Mouse (Mus musculus): ENCODE data around the gene Gemin7. TPM values are rescaled to one million over a fixed set of nuclear protein-coding genes. Genes with fewer than 3 reads are reported as not detected.

Gene Gemin7
- total and polyA plus RNA-seq, 2 experiments from 2014 or later: 38.2 to 148 TPM

- Histone ChIP-seq H3K27me3 (ENCODE audit: insufficient read depth, low read length) (peaks cover 17% of the 10 kb centered on the region), H3K9me3 (ENCODE audit: low read length) (no peaks in the 10 kb centered on the region), H3K9ac (no peak overlapping the region), H3K4me1 (ENCODE audit: insufficient read depth) (peaks cover 3% of the 10 kb centered on the region; the same call in 1 of the 2 replicates), H3K4me3 (ENCODE audit: low read depth, low read length) (no peak overlapping the region), H3K36me3 (ENCODE audit: insufficient read depth) (peaks cover 26% of the 10 kb centered on the region), H3K27ac (ENCODE audit: low read depth, low read length) (no peak overlapping the region), H3K4me2 (ENCODE audit: low read depth) (no peak overlapping the region)
- ATAC-seq: no peak
- 71% methylated on average over 4 of the region's 4 CpGs for WGBS
- no peak for DNase-seq
- TF ChIP-seq CTCF (IDR thresholded peaks at IDR 0.05; ENCODE audit: low read depth): no peak
These were observed 1.0 kb upstream of the Gemin7 start for GRCm38 (mm10) chr7:19578436-19578835.

GRCm38 (mm10) chr7:19577877-19578414 lies 551 bp upstream of the Gemin7 start:
- peak overlapping the region; percentile 50; the same call in 1 of the 2 replicates for H3K4me2 ChIP-seq (ENCODE audit: low read depth)
- no peak for DNase-seq
- H3K9ac ChIP-seq: no peak overlapping the region
- H3K4me3 ChIP-seq (ENCODE audit: low read depth, low read length): peak overlapping the region; percentile 31
- peaks cover 22% of the 10 kb centered on the region for H3K36me3 ChIP-seq (ENCODE audit: insufficient read depth)
- WGBS: 28% methylated on average over 9 of the region's 10 CpGs
- no peak overlapping the region for H3K27ac ChIP-seq (ENCODE audit: low read depth, low read length)
- no peak for TF ChIP-seq CTCF (IDR thresholded peaks at IDR 0.05; ENCODE audit: low read depth)
- peaks cover 17% of the 10 kb centered on the region for H3K27me3 ChIP-seq (ENCODE audit: insufficient read depth, low read length)
- H3K4me1 ChIP-seq (ENCODE audit: insufficient read depth): peaks cover 3% of the 10 kb centered on the region; the same call in 1 of the 2 replicates
- H3K9me3 ChIP-seq (ENCODE audit: low read length): no peaks in the 10 kb centered on the region
- no peak for ATAC-seq

DNA sequence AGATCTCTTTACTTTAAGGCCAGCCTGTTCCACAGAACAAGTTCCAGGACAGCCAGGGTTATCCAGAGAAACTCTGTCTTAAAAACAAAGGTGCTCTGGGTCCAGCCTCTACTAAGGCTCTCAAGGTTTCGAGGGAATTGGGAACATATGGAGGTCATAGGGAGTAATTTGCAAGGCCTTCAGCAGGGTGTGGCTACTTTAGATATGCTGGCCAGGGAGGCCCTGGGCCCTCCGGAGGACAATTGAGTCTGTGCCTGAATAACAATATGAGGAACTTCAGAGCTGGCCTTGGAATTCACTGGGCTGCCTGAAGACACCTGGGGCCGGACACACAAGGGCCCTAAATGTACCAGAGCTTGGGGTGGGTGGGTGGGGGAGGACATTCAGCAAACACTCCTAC lies 1.8 kb downstream of the Gemin7 start:
- Histone ChIP-seq H3K4me2 (ENCODE audit: low read depth) (no peak overlapping the region), H3K4me3 (ENCODE audit: low read depth, low read length) (no peak overlapping the region), H3K9me3 (ENCODE audit: low read length) (no peaks in the 10 kb centered on the region), H3K36me3 (ENCODE audit: insufficient read depth) (0 out of 2 replicates have a peak, but pooled peaks cover 2% of the 10 kb centered on the region), H3K27ac (ENCODE audit: low read depth, low read length) (no peak overlapping the region), H3K27me3 (ENCODE audit: insufficient read depth, low read length) (peaks cover 17% of the 10 kb centered on the region), H3K9ac (no peak overlapping the region), H3K4me1 (ENCODE audit: insufficient read depth) (peaks cover 3% of the 10 kb centered on the region; the same call in 1 of the 2 replicates)
- ATAC-seq: no peak
- DNase-seq: no peak
- WGBS: 65% methylated on average over 3 of the region's 3 CpGs
- no peak for TF ChIP-seq CTCF (IDR thresholded peaks at IDR 0.05; ENCODE audit: low read depth)

- H3K9ac ChIP-seq: peak overlapping the region; percentile 68
- no peak for DNase-seq
- H3K9me3 ChIP-seq (ENCODE audit: low read length): no peaks in the 10 kb centered on the region
- 20% methylated on average over 16 of the region's 16 CpGs for WGBS
- H3K27ac ChIP-seq (ENCODE audit: low read depth, low read length): peak overlapping the region; percentile 66; the same call in 1 of the 2 replicates
- H3K4me2 ChIP-seq (ENCODE audit: low read depth): peak overlapping the region; percentile 83
- peaks cover 17% of the 10 kb centered on the region for H3K27me3 ChIP-seq (ENCODE audit: insufficient read depth, low read length)
- peaks cover 3% of the 10 kb centered on the region; the same call in 1 of the 2 replicates for H3K4me1 ChIP-seq (ENCODE audit: insufficient read depth)
- peaks cover 12% of the 10 kb centered on the region for H3K36me3 ChIP-seq (ENCODE audit: insufficient read depth)
- TF ChIP-seq CTCF (IDR thresholded peaks at IDR 0.05; ENCODE audit: low read depth): no peak
- ATAC-seq: no peak
- peak overlapping the region; percentile 74 for H3K4me3 ChIP-seq (ENCODE audit: low read depth, low read length)
These were observed 3.6 kb downstream of the Gemin7 start for GRCm38 (mm10) chr7:19573776-19574140.

DNA sequence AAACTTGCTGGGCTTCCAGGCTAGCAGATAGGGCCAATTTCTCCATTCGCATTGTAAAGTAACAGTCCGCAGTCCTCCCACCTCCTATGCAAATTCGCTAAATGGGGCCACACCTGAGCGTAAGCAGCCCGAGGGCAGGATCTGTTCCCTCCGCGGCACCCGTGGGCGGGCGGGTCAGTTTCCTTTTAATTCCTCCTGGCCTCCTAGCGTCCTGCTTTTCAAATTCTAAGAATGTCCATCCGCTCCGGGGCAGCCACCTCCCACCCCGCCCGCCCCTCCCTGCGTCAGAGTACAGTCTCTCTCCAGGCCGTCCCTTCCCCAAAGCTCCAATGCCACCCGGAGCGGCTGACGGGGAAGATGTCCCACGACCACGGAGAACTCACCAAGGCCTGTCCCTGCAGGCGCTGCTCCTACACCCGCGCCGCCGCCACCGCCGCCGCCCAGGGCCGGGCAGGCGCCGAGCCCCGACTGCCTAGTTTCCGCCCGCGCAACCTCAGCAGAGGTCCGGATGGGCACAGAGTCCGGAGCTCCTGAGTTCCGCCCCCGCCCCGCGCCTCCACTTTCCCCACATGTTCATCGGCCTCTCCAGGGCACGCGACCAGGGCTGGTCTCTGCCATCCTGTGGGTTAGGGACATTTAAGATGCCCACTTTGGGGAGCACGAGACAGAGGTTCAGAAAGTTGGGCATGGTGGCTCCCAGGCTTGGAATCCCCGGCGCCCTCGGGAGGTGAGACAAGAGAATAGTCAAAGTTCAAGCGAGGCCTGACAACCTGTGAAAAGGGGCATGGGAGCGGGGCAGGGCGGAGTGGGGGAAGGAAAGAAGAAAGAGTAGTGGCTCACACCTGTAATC lies 4.2 kb downstream of the Gemin7 start:
- Histone ChIP-seq H3K4me2 (ENCODE audit: low read depth) (peak overlapping the region; percentile 83), H3K27ac (ENCODE audit: low read depth, low read length) (peak overlapping the region; percentile 66), H3K27me3 (ENCODE audit: insufficient read depth, low read length) (peaks cover 14% of the 10 kb centered on the region), H3K36me3 (ENCODE audit: insufficient read depth) (peaks cover 15% of the 10 kb centered on the region), H3K9me3 (ENCODE audit: low read length) (no peaks in the 10 kb centered on the region), H3K4me1 (ENCODE audit: insufficient read depth) (peaks cover 3% of the 10 kb centered on the region; the same call in 1 of the 2 replicates), H3K9ac (peak overlapping the region; percentile 68), H3K4me3 (ENCODE audit: low read depth, low read length) (peak overlapping the region; percentile 74)
- DNase-seq: peak; percentile 84
- 2% methylated on average over 51 of the region's 53 CpGs for WGBS
- peak; percentile 26; the same call in 1 of the 2 replicates for TF ChIP-seq CTCF (IDR thresholded peaks at IDR 0.05; ENCODE audit: low read depth)
- ATAC-seq: peak; percentile 93

DNA sequence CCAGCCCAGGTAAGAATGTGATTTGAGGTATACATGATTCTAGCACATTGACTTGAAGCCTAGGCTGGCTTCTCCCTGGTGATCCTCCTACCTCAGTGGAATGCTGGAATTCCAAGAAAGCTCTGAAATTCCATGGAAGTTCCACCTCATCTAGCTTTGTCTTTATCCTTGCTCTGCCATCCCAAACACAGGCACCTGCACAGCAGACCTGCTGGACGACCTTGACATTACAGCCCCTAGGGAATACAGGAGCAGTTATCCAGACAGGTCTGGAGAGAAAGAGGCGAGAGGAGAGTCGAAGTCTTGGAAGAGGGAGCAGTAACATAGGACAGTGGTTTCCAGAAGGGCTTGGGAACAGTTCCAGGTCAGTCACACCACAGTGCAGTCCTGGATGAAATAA lies 7.7 kb downstream of the Gemin7 start:
- no peaks in the 10 kb centered on the region for H3K9me3 ChIP-seq (ENCODE audit: low read length)
- no peak overlapping the region for H3K27ac ChIP-seq (ENCODE audit: low read depth, low read length)
- WGBS: 83% methylated on average over 3 of the region's 3 CpGs
- no peaks in the 10 kb centered on the region for H3K4me1 ChIP-seq (ENCODE audit: insufficient read depth)
- H3K9ac ChIP-seq: no peak overlapping the region
- DNase-seq (no peak), ATAC-seq (no peak)
- H3K4me3 ChIP-seq (ENCODE audit: low read depth, low read length): no peak overlapping the region
- no peak overlapping the region for H3K4me2 ChIP-seq (ENCODE audit: low read depth)
- peaks cover 27% of the 10 kb centered on the region for H3K36me3 ChIP-seq (ENCODE audit: insufficient read depth)
- TF ChIP-seq CTCF (IDR thresholded peaks at IDR 0.05; ENCODE audit: low read depth): no peak
- H3K27me3 ChIP-seq (ENCODE audit: insufficient read depth, low read length): no peaks in the 10 kb centered on the region

- no peak overlapping the region for H3K9ac ChIP-seq
- peaks cover 32% of the 10 kb centered on the region for H3K36me3 ChIP-seq (ENCODE audit: insufficient read depth)
- 93% methylated on average over 8 of the region's 8 CpGs for WGBS
- no peak for ATAC-seq
- TF ChIP-seq CTCF (IDR thresholded peaks at IDR 0.05; ENCODE audit: low read depth): no peak
- 0 out of 2 replicates have a peak, but pooled peaks cover 6% of the 10 kb centered on the region for H3K4me1 ChIP-seq (ENCODE audit: insufficient read depth)
- H3K4me2 ChIP-seq (ENCODE audit: low read depth): no peak overlapping the region
- H3K27ac ChIP-seq (ENCODE audit: low read depth, low read length): no peak overlapping the region
- no peak for DNase-seq
- no peaks in the 10 kb centered on the region for H3K27me3 ChIP-seq (ENCODE audit: insufficient read depth, low read length)
- no peak overlapping the region for H3K4me3 ChIP-seq (ENCODE audit: low read depth, low read length)
- no peaks in the 10 kb centered on the region for H3K9me3 ChIP-seq (ENCODE audit: low read length)
These were observed 10.0 kb downstream of the Gemin7 start for GRCm38 (mm10) chr7:19567426-19567825.

Data from forebrain, postnatal 0 days (tissue).